Mouse (Mus musculus): Measurements from ENCODE around the gene Lmo1.
"Not testable (repeated sequence)": the region's sequence is repeated elsewhere in the genome, so short reads cannot be mapped to it uniquely, and the experiment has no call there.

GRCm38 (mm10) chr7:109115488-109115887 lies 59.5 kb downstream of the Lmo1 start:
- not testable (repeated sequence) for TF ChIP-seq CTCF (IDR thresholded peaks at IDR 0.05; ENCODE audit: extremely low read depth, insufficient read depth, insufficient read length, insufficient replicate concordance); POLR2A (IDR thresholded peaks at IDR 0.05; ENCODE audit: low read depth, low read length)
